Comparison of ENCODE assay signal across 21 mouse cellular contexts in genomic region chr10:84733511-84733910, GRCm38 (mm10). TPM values are rescaled to one million over a fixed set of nuclear protein-coding genes. Genes with fewer than 3 reads are reported as not detected.
"Had no signal": no experiment of that assay in that cellular context is flagged by ENCODE, and none has a peak within 500 bp of the region (broad histone marks: within the 10 kb centered on the region; RNA-seq: fewer than 3 reads in every experiment).

No protein-coding gene starts in this region.

- H3K9me3 ChIP-seq: midbrain, embryonic 12.5 days; midbrain, embryonic 15.5 days; neural tube, embryonic 12.5 days; neural tube, embryonic 15.5 days had no signal

- H3K36me3 ChIP-seq: midbrain, embryonic 12.5 days; midbrain, embryonic 15.5 days; neural tube, embryonic 15.5 days had no signal

- H3K27ac ChIP-seq: kidney, postnatal 0 days; layer of hippocampus, adult 2 months; liver, embryonic 14.5 days; macrophage; midbrain, embryonic 12.5 days; midbrain, embryonic 15.5 days; neural tube, embryonic 12.5 days; neural tube, embryonic 15.5 days had no signal

- DNase-seq: kidney, adult 9 months; kidney, postnatal 25 days; layer of hippocampus, adult 9-11 months; liver, postnatal 0 days; lung, embryonic 14.5 days; thymus, adult 18-20 months; thymus, postnatal 36 days had no signal

- H3K4me2 ChIP-seq: liver, embryonic 11.5 days; lung, embryonic 14.5 days; midbrain, embryonic 12.5 days; midbrain, embryonic 15.5 days; neural tube, embryonic 12.5 days; neural tube, embryonic 15.5 days had no signal

- H3K4me1 ChIP-seq: midbrain, embryonic 12.5 days; midbrain, embryonic 15.5 days had no signal

- ATAC-seq: liver, postnatal 0 days; lung, postnatal 0 days; midbrain, embryonic 15.5 days had no signal

- H3K4me3 ChIP-seq: layer of hippocampus, adult 2 months; midbrain, embryonic 12.5 days; midbrain, embryonic 15.5 days; neural tube, embryonic 12.5 days; neural tube, embryonic 15.5 days had no signal

- H3K9ac ChIP-seq: liver, embryonic 14.5 days; liver, postnatal 0 days; lung, embryonic 14.5 days; midbrain, embryonic 12.5 days; midbrain, embryonic 15.5 days; neural tube, embryonic 12.5 days; neural tube, embryonic 15.5 days had no signal

- H3K27me3 ChIP-seq: midbrain, embryonic 12.5 days; midbrain, embryonic 15.5 days; neural tube, embryonic 12.5 days; neural tube, embryonic 15.5 days had no signal

RNA-seq across cellular contexts. Expression of gene Rfx4, which starts 22.4 kb away (rescaled TPM):
- polyA plus RNA-seq: large intestine, adult 2 months; liver, embryonic 11.5 days; liver, embryonic 14.5 days; liver, postnatal 0 days; lung, embryonic 14.5 days; lung, postnatal 0 days; macrophage; small intestine, adult 2 months; spleen, adult 2 months; stomach, embryonic 16.5 days had no signal
